Mouse (Mus musculus) lung, postnatal 4 days (tissue): ENCODE results near the gene Rpn2.

Source experiments
- DNase-seq, 2 experiments: peaks; one replicate each; pipeline ENCODE4 v3.0.0; 2021

The Rpn2 gene

DNA sequence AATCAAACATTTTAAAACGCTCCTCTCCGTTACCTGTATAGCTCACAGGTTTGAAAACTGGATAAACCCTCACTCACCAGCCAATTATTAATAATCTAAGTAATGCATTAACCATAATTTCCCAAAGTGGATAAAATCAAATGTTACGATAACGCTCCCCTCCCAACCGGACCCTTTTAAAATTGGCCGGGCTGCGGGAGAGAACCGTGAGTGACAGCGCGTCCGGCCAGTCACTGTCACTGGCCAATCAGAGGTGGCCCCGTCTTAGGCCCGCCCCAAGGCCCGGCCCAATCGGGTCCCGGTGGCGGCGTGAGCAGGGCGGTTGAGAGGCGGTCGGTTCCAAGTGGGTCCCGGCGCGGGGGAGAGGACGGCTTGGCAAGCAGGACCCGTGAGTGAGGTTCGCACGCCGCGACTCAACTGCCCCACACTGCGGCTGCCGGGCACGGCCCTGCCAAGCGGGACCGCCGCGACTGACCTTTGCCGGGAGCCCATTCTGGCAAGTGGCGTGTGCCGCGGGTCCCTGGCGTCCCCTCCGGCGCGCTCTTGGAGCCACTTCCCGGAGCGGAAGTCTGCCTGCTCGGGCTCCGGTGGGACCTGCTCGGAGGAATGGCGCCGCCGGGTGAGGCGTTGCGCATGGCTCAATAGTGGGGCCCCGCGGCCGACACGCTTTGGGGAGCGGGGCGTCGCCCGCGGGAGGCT lies at the start of gene Rpn2:
TSS of gene Rpn2 (plus strand) at position 301 of the 699 bp plus-strand sequence.
- DNase-seq = peak; percentile 98

DNA sequence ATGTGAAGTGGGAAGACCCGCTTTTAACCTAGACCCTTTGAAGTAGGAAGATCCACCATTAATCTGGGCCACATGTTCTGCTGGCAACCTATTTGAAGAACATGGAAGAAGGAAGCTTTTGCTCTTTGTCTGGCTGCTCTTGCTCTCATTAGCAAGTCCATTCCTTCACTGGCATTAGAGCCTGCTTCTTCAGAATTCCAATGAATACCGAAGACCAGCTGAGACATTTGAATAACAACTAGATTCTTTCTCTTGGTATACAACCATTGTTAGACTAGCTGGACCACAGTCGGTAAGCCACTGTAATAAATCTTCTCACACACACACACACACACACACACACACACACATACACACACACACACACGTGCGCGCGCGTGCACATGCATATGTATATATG lies 42.9 kb upstream of the Rpn2 start:
- DNase-seq = no peak

DNA sequence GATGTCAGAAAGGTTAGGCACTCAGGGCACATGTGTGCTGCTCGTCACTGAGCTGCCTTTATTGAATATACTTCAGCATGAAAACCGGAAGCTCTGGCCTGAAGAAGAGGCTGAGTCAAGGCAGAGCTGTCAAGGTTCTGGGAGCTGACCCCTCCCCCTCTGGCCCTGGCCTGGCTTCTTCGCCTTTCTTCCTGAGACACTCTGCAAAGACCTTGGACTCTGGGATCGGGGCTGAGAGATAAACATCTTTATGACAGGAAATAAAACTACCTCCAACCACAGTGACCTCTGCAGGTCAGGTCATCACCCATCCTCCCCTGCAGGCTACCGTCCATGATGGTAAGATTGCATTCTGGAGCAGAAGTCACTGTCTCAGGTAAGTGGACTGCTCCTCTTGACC lies 33.8 kb upstream of the Rpn2 start:
- DNase-seq = no peak

DNA sequence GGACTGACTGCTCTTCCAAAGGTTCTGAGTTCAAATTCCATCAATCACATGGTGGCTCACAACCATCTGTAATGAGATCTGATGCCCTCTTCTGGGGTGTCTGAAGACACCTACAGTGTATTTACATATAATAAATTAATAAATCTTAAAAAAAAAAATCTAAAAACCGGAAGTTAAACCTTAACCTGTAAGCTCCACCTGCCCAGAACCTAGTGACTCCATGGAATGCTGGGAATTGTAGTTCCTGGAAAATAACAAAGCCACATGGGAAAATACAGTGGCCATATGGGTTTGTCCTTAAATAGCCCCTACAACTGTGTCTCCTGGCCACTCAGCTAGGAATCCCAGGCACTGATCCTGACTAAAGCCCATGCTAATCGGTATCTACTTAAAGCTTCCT lies 33.2 kb upstream of the Rpn2 start:
- DNase-seq = no peak

DNA sequence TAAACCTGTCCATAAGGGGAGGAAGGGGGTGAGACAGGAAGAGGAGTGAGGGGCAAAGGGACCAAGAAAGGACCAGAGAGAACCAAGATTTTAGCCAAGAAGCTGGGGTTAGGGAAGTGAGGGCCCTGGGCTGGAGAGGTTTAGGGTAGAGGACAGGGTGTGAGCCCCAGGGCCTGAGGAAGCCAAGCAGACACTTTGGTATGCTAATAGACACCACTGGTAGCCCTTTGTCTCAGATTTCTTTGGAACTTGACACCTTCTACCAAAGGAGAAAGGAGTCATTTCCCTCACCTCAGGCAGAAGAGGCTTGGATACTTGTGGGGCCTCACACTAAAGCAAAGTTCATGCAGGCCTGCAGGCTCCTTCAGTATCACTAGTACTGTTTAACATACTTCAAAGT lies 30.7 kb upstream of the Rpn2 start:
- no peak for DNase-seq

DNA sequence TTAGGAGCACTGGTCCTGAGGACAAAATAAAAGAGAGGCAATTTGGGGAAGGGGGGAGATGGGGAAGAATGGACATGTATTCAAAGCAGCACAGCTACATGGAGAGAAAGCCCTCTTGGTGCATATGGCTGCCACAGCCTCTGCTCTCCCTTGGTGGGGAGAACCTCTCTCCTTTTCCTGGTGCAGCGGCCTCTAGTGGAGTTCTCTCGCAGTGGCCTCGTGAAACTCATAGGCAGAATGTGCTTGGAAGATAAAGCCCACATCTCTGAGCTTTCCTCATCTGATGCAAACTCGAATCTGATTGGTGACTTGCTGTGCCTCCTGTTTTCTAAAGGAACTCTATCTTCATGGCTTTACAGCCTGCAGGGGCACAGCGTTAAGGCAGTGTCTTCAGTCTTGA lies 19.1 kb upstream of the Rpn2 start:
- peak; percentile 60 to 76 for DNase-seq

DNA sequence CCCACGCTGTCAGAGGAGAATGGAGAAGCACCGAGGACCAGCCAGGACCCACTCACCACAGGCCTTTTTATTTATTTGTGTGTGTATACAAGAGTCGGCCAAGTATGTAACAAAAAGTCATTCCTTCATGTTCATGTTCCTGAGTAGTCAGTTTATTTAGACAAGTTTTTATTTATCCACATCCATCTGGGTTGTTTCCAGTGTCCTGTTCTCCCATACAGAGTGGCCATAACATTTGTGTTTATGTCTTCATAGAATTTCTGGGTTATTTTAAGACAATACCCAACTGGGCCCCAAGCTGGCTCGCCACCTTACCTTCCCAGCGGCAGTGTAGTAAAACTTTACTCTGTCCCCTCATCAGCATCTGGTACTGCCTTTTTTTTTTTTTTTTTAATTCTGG lies 16.9 kb upstream of the Rpn2 start:
- no peak for DNase-seq

DNA sequence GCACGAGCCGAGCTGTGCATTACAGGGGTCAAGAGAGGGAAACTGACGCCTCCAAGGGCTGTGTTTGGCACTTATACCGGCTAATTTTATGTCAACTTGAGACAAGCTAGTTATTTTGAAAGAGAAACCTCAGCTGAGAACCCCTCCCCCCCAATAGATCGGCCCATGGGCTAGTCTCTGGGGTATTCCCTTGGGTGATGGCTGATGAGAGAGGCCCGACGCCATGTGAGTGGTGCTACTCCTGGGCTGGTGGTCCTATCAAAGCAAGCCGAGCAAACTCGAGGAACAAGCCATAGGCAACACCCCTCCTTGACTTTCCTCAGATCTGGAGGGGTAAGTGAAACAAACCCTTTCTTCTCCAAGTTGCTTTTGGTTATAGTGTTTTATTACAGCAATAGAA lies 16.3 kb upstream of the Rpn2 start:
- DNase-seq = no peak

DNA sequence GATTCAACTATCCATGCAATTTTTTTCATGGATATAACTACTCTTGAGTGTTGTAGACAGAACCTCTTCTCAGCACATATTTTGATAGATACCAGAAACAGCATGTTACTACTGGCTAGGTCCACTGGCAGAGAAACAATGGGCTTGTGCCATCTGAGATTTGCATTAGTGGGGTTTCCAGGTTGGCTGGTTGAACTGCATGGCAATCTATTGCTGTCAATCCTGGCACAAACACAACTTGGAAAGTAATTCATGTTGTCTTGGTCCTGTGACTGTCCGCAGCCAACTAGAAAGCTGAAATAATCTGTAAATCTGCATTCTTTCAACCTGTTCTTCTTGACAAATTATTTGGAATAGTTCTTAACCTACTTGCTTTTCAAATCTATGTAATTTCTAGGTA lies 15.7 kb upstream of the Rpn2 start:
- no peak for DNase-seq

DNA sequence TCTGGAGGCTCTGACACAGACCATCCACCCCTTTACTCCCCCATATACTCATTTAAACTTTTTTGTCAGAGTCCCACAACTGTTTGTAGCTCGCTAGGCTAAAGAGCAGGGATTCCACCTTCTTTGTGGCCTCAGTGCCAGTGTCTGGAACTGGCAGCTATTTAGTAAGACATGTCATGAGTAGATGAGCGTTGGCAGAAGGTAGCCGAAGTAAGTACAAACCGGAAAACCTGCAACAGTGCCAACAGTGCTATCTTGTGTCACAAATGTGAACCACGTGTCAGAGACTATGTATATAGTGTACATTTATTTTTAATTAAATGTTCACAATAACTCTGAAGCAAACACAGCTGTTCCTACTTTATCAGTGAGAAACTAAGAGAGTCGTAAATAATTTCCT lies 15.0 kb upstream of the Rpn2 start:
- DNase-seq = no peak

DNA sequence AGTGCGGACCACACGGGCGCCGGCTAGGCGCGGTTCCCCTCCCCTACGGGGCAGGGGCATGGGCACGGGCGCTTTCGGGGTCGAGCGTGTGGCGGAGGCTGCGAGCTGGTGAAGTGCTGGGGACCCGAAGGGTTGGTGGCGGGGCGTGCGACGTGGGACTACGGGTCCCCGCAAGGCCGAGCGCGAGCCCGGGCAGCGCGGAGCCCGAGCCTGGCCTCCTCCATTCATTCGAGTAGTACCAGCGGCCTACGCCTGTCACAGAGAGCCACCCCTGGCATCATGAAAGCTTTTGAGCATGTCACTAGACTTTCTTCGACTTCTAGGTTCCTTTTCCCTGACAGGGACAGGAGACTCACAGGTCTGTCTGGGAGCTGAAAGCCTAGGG lies 591 bp downstream of the Rpn2 start, which contains the start of gene Mroh8:
TSS of gene Mroh8 (minus strand) at position 134 of the 385 bp plus-strand sequence.
- DNase-seq = no peak

DNA sequence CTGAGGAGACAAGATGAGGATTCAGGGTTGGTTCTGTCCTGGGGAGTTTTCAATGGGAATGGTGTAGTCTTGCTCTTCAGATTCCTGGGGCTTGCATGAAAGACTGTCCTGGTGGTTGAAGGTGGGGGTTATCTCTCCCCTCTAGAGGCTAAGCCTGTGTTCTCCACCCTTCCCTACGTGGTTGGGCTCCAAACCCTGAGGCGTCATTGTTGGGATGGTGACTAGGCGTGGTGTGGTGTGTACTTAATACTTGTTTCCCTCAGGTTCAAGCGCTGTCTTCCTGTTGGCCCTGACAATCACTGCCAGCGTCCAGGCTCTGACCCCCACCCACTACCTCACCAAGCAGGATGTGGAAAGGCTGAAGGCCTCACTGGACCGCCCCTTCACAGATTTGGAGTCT lies 4.5 kb downstream of the Rpn2 start:
- no peak for DNase-seq

DNA sequence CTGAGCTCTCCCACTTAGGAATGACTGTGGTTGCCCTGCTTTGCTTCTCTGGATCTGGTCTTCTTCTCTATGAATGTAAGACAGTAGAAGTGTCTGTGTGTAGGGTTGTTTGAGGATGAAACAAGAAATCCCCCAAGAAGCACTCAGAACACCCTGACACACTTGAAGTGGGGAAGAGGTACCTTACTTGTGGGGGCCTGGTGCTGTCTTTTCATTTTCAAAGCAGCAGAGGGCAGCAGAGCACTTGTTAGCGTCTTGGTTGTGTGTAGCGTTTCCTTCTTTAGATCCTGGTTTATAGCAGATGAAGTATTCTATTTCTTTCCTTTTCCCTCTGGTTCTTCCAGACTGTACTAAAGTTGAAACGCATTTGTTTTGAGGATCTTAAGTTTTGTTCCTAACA lies 8.7 kb downstream of the Rpn2 start:
- DNase-seq = peak; percentile 40 to 56

DNA sequence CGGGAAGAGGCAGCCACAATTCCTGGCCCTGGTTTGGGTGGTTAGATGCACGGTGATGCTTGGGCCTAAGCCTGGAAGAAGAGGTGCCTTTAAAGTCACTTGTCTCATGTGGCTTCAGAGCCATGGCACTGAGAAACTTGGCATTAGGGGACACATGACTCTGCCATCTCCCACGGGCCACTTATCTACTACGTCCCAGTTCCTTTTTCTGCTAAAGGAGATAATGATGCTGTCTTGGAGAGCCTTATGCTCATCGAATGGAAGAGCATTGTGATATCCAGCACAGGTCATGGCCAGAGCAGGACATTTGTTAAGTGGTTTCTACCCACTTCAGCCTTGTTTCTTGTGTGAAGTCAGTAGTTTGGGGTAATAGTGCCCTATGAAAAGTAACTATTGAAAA lies 10.2 kb downstream of the Rpn2 start:
- DNase-seq = no peak

DNA sequence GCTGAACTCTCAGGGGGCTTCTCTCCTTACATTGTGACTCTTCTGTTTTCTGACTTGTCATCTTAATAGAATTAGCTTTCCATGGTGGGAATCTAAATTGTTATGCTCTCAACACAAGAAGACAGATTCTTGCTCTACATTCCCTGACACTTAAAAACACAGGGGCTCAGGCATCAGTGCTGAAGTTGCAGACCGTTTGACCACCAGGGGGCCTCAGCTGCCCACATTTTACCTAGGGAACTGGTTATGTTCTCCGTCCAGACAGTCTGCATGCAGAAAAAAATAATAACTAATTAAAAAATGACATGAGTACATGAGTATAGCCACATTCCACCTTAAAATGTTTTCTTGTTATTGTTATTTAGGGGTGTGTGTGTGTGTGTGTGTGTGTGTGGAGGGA lies 13.3 kb downstream of the Rpn2 start:
- DNase-seq = peak; percentile 81 to 86

DNA sequence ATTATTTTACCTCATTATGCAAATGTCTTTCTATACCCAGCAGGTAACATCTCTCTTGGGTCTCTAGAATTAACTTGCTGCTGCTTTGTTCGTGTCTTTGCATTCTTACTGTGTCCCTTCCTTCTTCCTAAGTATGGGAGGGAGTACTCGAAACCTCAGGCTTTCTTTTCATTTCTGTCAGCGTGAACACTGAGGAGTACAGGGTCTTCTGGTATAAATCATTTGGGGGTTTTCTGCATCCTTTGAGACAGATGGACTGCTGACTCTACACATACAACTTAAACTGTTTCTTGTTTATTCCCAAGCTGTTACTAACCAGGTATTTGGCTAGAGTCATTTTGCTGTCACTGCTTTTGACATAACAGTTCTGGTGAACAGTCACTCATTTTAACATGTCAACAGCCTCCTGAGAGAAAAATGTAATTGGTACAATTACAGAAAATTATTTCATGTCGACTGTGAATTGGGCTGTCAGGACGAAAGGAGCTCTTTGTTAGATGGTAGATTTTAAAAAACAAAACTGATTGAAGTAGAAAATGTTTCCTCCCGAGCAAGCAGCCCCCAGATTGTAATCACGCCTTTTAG lies 17.4 kb downstream of the Rpn2 start:
- DNase-seq = no peak

DNA sequence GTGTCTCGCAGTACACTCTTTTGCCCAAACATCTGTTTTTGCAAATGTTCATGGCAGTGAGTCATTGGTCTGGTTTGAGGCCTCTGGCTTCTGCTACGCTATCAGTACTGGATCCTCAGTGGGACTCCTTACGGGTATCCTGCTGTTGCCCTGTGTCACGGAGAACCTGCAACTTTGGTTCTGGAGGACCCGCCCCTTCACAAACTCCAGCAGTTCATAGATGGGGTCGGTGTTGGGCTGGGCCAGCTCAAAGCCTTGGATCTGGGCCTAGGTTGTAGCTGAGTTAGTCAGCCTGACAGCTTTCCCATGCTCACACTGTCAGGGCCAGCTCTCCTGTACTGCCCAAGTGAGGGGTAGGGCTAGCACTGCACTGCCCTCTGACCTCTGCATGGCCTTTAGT lies 21.2 kb downstream of the Rpn2 start:
- no peak for DNase-seq

DNA sequence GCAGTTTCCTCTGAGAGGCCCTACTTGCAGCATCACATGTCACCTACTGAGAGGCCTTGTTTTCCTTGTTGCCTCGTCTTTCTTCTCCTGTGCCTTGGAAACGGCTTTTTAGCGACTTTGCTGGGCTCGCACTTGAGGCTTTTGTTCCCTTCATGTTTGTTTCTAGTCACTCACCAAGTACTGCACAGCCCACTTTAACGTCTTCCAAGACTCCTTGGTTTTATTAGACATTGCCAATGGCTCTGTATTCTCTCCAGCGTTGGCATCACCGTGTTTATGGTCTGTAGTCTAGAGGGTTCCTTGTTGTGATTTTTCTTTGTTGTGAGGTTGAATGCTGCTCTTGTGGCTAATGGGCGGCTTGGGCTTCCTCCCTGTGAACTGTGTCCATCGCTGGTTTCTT lies 24.3 kb downstream of the Rpn2 start:
- DNase-seq = no peak

DNA sequence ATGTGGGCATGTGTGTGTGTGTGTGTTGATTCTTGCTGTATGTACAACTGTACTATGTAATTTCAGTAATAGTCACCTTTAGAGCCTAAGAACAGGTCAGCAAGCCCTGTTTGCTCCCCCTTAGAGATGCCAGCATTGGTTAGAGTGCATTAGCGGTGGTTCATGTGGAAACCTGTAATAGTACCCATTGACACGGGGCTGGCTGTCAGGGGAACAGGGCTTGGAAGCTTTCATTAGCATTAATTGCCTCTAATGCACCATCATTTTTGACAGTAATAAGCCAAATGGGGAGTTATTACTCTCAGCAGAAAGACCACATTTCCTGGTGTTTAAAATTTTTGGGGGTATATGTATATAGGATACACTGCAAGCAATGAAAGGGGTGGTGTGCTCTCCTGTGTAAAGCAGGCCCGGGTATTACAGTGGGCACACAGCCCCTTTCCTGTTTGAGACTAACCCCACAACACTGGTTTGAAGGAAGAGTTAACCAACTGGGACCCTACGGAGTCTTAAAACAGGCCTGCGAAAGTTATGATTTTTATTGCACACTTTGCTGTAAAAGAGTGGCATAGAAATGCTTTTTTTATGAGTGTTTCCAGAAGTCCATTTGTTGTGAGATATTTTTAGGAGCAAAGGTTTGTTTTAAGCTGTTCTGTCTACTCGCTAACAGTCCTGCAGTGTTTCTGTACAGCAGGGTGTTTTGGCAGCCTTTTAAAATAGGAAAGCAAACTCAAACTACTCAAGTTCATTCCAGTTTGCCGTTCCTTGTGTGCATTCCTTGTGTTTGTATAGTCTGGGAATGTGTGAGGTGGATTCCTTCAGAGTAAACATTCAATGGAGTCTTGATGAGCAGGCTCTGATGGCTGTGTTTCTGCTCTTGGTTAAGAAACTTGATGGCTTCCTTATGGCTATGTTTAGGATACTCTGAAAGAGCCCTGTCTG lies 27.5 kb downstream of the Rpn2 start:
- peak in 1 of 2 experiments; percentile 28 for DNase-seq

DNA sequence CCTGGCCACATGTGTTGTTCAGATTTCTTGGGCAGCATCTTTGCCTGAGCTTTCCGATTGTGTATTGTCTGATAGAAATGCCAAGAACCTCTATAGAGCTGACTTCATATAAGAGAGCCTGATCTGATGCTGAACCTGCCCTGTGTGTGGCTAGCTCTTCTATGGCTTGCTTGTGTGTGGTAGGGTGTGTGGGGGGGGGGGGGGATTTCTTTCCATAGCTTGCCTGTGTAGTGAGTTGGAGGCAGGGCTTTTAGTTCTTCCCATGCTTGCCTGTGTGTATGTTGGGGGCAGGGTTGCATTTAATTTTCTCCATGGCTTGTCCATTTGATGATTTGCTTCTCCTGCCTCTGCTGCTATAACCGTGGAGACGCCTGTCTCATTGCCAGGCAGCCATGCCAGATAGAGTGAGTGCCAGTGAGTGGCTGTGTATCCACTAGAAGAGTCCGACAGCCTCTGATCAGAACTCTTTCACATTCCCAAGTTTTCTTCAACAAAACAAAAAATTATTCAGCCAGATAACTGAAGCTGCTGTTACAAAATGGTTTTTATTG lies 29.0 kb downstream of the Rpn2 start:
- DNase-seq = peak; percentile 66 to 89

DNA sequence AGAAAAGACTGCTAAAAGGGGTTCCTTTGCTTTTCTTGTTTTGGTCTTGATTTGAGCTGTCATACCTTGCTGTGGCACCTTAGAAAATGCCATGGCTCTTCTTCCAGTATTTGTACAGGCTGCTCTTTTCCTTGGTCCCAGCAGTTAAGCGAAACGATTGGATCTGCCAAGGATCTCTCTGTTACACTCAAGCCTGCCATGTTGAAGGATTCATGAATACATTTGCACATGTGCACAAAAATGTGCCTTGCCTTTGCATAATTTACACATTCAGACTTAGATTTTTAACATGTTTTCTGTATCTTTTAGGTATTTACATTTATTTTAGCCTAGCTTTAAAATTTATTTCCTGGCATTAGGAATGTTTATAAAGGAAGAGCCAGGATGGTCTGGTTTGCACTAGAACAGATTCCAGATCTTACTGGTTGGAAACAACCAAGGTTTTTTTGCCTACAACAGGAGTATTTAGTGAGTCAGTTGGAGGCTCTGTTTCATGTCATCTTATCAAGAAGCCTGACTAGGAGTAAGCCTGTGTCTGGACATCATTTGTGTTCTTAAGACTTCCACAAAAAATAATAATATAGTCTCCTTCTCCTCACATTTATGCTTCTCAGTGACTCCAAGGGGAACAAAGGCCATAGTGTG lies 29.6 kb downstream of the Rpn2 start:
- DNase-seq = no peak

DNA sequence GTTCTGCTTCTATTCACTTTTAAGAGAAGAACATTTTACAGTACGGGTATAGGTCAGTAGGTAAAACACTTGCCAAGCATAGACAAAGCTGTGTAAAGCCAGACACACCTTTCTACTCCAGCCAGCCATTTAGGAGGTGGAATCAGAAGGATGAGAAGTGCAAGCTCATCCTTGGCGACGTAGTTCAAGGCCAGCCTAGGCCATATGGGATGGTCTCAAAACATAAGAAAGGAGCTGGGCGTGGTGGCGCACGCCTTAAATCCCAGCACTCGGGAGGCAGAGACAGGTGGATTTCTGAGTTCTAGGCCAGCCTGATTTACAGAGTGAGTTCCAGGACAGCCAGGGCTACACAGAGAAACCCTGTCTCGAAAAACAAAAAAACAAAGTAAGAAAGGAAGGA lies 30.8 kb downstream of the Rpn2 start:
- no peak for DNase-seq
